Mouse (Mus musculus) frontal cortex, postnatal 36 days (tissue): Measurements from ENCODE around the gene Rad51c.
"Not testable (repeated sequence)": the region's sequence is repeated elsewhere in the genome, so short reads cannot be mapped to it uniquely, and the experiment has no call there.

Experiments
- DNase-seq, 2 experiments: peaks; one replicate each; pipeline ENCODE4 v3.0.0; 2022; ENCODE audit warnings: low spot score in 2 of 2

Gene Rad51c

DNA sequence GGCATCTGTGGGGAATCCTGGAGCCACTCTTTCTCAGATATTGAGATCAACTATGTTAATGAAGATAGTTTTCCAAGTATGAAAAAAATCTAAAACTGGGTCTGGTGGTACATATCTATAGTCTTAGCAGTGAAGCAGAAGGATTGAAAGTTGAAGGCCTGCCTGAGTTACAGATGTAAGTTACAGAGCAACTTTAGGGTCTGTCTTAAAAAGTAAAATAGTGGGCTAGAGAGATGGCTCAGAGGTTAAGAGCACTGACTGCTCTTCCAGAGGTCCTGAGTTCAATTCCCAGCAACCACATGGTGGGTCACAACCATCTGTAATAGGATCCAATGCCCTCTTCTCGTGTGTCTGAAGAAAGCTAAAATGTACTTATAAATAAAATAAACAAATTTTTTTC is 27.7 kb upstream of the Rad51c start:
- no peak for DNase-seq

DNA sequence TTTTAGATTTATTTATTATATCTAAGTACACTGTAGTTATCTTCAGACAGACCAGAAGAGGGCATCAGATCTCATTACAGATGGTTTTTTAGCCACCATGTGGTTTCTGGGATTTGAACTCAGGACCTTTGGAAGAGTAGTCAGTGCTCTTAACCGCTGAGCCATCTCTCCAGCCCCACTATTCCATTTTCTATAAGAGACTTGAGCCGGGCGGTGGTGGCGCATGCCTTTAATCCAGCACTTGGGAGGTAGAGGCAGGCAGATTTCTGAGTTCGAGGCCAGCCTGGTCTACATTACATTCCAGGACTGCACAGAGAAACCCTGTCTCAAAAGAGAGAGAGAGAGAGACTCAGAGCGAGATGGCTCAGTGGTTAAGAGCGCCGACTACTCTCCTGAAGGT is 27.1 kb upstream of the Rad51c start:
- DNase-seq: not testable (repeated sequence)

DNA sequence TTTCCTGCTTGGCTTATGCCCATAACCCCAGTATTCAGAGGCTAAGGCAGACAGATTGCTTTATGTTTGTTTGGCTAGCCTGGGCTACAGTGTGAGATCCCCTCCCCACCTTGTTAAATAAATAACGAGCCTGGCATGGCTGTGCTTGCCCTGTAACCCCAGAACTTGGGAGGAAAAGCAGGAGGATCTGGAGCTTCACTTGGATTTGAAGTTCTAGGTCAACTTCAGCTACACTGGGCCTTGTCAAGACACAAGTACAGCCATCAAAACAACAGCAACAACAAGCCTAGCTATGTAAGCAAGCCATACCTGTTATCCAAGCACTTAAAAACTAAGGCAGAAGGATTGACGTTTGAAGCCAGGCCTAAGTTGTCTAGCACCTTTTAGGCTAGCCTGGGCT is 25.6 kb upstream of the Rad51c start:
- DNase-seq: no peak

DNA sequence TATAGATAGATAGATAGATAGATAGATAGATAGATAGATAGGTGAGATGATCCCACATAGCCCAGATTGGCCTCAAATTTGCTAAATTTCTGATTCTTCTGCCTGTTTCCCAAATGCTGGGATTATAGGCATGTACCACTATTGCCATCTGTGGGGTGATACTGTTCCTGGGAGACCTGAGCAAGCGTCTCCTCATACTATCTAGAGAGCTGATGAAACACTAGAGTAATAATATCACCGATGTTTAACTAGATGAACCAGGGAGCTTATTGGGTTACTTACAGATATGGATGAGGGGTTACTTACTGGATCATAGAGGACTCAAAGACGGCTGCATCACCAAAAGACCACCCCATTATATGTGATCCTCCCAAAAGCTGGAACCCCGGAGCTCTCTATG is 24.6 kb upstream of the Rad51c start:
- no peak for DNase-seq

DNA sequence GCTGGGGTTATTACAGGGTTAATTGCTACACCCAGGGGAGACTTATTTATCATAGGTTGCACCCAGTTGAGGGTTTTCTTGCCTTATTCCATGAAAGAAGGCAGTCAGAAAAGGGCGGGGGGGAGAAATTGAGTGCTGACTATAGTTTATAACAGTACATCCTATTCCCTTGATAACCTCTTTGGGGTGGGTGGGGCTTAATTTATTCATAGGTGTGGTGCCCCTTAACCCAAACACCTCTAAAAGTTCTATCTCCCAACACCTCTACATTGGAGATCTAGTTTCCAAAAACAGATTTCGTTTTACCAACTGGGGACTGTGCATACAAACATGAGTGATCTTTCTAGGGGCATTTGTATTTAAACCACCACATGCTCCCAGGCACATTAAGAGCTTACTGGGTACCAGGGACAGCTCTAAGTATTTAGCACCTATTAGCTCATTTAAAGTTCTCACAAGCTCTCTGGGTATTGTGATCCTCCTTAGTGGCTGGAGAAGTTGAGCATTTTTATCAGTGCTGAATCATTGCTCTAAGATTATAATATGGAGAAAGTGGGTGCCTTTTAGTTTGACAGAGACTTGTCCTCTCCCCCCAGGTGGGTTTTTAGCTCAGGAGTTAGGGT is 23.4 kb upstream of the Rad51c start:
- no peak for DNase-seq

DNA sequence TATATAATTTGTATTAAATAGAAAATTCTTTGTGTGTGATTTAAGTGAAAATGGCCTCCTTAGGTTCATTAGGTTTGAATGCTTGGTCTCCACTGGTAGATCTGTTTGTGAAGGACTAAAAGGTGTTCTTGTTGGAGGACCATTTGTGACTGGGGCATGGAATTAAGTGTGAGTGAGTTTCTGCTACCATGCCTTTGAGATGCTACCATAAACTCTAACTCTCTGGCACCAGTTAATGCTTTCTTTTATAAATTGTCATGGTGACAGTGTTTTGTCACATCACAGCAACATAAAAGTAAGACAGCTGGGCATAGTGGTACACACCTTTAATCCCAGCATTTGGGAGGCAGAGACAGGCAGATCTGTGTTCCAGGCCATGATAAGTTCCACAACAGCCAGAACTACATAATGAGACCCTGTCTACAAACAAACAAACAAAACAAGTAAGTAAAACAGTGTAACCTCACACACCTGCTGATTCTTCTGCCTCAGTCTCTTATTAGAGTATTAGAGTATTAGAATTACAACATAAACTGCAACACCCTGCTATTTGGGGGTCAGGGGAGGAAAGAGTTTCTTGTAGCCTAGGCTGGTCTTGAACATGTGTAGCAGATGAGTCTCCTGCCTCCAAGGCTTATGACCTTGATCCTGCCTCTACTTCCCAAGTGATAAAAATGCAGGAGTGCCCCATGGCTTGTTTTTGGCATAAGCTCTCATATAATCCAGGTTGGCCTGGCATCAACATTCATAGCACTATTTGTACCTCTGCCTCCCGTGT is 22.7 kb upstream of the Rad51c start:
- no peak for DNase-seq

DNA sequence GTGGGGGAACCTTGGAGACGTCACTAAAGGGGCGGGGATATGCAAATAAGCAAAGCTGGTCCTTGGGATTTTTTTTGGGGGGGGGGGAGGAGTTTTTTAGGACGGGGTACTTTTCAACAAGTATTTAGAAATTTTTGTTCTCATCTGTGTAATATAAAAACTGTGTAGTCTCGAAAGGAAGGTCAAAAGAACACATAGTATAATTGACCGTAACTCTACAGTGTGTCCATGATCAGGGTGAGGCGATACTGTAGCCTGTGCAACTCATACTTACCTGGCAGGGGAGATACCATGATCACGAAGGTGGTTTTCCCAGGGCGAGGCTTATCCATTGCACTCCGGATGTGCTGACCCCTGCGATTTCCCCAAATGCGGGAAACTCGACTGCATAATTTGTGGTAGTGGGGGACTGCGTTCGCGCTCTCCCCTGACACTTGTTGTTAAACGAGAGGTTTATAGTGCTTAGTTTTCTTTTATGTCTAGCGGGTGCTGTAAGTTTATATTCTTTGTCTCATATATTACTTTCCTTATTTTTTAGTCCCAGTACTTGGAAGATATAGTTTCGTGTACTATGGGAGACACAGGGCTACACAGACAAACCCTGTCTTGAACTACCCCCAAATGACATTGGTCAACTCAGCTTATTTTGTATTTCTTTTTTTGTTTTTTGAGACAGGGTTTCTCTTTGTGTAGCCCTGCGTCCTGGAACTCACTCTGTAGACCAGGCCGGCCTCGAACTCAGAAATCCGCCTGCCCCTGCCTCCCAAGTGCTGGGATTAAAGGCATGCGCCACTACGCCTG is 21.9 kb upstream of the Rad51c start:
- peak; percentile 77 to 87 for DNase-seq

DNA sequence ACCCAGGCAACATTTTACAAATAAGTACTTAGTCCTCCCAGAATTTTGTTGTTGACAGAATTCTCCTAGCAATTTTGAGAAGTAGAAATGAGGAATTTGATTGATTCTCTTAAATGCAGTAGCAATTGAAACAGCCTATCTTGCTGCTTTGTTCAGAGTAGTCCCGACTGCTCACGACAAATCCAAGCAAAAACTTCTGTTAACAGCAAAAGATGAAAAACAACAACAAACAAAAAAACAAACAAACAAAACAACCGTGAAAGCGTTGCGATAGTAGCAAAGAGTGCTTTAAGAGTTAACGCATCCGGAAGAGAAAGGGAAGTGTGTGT is 21.3 kb upstream of the Rad51c start:
- no peak for DNase-seq

DNA sequence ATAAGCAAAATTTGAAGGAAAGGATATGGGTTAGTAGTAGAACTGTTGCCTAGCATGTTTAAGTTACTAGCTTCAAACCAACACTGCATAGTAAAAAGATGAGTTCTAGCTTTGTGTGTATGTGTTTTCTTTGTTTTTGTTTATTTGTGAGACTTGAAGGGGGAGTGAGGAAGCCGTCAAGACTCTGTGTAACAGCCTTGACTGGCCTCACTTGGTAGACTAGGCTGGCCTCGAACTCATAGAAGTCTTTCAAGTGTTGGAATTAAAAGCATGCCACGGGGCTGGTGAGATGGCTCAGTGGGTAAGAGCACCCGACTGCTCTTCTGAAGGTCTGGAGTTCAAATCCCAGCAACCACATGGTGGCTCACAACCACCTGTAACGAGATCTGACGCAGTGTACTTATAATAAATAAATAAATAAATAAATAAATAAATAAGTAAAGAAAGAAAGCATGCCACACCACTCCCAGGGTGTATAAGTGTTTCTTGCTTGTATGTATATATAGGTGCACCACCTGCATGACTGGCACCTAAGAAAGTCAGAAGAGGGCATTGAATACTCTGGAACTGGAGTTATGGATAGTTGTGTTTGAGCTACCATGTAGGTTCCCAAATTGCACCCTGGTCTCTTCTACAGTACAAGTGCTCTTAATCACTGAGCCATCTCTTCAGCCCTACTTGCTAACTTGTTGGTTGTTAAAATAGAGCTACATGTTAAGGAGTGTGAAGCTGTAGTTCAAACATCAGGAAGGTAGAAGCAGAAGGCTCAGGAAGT is 19.0 kb upstream of the Rad51c start:
- no peak for DNase-seq

DNA sequence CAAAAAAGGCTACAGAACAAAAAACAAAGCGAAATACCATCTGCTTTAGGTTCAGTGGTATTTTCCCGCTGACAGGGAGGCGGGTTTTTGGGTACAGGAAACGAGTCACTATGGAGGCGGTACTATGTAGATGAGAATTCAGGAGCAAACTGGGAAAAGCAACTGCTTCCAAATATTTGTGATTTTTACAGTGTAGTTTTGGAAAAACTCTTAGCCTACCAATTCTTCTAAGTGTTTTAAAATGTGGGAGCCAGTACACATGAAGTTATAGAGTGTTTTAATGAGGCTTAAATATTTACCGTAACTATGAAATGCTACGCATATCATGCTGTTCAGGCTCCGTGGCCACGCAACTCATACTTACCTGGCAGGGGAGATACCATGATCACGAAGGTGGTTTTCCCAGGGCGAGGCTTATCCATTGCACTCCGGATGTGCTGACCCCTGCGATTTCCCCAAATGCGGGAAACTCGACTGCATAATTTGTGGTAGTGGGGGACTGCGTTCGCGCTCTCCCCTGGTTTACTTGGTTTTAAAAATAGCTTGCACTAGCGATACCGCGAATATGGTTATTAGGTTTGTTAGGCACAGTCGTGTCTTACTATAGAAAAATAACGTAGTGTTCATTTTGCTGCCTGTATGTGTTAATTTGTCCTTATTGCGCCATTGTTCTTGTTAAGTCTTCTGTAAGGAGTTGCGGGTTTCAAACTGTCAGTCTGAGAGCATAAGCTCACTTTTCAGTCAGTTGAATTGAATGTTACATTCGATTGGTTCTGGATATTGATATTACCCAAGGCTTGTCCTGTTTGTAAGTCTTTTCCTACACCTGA is 18.0 kb upstream of the Rad51c start:
- peak; percentile 88 to 94 for DNase-seq

DNA sequence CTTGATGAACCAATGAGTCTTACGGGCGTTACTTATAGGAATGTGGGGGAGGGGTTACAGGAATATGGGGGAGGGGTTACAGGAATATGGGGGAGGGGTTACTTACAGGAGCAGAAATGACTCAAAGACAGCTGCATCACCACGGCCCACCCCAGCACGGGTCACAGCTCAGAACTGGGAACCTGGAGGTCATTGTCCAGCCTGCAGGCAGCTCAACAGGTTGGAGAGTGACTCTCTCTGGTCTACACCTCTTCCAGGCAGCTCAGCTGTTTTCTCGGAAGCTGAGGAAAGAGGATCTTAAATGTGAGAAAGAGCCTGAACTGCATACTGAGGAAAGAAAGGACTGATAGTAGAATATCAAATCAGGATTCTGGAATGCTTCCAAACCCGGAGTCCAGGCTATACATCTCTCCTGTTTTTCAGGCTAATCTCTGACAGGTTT is 17.0 kb upstream of the Rad51c start:
- no peak for DNase-seq

DNA sequence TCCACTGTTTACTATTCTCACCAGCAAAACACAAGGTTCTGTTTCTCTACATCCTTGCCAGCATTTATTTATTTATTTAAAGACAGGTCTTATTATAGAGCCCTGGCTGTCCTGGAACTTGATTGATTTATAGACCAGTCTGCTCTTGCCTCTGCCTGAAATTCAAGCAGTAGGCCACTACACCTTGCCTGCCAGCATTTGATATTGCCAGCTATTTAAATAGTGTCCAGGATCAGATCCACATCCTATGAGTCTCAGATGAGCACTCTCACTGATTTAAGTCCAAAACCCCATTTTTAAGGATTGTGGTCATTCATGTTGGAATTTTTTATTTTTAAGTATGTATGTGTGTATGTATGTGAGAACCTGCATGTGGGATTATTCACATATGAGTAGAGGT is 16.1 kb upstream of the Rad51c start:
- DNase-seq: no peak

DNA sequence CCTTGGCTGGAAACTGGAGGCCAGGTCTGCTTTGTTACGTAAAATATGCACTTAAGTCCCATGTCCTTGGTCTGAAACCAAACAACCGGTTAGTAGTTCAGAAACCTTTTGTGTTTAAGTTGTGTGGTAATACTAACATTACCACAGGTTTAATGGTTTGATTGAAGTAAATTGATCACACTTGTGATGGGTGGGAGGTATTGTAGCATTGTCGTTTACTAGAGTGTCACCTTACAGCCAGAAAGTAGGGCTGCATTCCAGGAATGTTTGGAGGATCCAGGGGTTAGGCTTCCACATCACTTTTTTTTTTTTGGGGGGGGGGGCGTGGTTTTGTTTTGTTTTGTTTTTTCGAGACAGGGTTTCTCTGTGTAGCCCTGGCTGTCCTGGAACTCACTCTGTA is 11.4 kb upstream of the Rad51c start:
- DNase-seq: no peak

DNA sequence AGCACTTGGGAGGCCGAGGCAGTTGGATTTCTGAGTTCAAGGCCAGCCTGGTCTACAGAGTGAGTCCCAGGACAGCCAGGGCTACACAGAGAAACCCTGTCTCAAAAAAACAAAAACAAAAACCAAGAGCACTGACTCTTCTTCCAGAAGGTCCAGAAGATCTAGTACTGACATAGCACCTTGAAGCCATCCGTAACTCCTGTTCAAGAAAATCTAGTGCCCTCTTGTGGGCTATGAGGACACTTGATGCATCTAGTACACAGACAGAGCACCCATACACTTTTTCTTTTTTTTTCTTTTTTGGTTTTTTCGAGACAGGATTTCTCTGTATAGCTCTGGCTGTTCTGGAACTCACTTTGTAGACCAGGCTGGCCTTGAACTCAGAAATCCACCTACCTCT is 8.7 kb upstream of the Rad51c start:
- DNase-seq: not testable (repeated sequence)

DNA sequence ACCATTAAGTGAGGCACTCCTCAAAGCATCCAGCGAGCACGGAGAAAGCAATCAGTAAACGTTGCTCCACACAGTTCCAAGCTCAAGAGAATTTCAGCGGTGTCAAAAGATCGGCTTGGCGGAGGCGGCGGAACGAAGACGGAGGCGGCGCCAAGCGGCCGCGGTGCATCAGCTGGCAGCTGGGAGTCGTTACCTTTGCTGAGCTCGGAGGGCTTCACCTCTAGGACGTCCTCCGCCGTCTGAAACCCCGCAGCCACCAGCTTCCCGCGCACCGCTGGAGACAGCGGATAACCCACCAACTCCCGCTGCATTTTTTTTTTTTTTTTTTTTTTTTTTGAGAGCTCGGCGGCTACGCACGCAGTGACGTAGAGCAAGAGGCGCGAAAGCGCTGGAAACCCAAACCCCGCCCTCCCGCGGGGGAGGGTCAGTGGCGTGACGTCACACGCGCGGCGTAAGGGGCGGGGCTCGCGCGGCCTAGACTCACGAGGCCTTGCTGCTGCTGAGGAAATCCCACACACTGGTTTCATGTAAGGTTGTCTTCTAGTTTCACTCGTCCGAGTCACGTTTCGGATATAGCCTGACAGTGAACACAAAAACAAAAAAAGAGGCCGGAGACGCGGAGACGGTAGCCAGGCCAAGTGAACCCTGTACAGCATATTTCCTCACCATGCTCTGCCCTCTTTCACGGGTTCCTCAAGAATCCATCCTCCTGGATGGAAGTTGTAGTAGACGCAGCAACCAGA is 472 bp downstream of the Rad51c start:
- DNase-seq: peak; percentile 94 to 97

DNA sequence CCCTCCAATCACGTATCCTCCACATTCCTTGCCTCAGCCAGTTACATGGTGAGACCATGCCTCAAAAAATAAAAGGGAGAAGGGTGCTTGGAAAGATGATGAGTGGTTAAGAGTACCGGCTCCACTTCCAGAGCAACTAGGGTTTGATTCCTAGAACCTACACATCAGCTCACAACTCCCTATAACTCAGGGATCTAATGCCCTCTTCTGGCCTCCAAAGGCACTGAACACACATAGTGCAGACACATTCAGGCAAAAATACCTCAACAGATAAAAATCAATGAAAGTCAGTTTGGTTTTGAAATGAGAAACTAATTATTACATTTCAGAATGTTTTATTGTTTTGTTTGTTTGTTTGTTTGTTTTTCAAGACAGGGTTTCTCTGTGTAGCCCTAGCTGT is 6.4 kb downstream of the Rad51c start:
- no peak for DNase-seq

DNA sequence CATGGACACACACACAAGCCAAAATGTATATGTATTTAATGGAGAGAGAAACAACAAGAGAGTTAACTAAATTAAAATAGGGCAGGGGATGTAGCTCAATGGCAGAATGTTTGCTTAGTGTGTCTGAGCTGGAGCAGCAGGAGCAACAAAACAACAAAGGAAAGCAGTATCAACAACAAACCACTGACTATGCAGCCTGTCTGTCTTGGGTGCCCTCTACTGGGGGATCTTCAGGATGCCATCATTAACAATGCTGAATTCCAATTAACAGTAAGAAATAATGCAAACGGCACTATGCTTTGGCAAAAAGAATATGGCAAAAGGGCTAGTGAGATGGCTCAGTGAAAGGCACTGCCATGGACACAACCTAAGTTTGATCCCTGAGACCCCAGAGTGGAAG is 10.9 kb downstream of the Rad51c start:
- DNase-seq: peak; percentile 44 to 60

DNA sequence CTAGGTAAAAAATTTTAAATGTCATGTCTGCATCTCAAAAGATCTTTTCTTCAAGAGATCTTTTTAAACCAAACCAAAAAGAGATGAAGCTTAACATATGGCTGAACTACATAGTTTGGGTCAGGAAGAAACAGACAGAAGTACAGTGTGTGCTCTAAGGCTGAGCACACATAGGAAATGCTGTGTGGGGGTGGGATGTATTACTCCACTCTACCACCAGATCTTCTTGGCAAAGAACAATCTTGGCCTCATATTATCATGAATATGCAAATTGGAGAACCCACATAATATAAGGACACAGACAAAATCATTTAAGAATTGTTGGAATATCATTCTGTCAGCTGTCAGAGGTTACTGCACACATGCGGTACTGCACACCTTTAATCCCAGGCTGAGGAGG is 19.1 kb downstream of the Rad51c start:
- DNase-seq: peak; percentile 12 to 26

DNA sequence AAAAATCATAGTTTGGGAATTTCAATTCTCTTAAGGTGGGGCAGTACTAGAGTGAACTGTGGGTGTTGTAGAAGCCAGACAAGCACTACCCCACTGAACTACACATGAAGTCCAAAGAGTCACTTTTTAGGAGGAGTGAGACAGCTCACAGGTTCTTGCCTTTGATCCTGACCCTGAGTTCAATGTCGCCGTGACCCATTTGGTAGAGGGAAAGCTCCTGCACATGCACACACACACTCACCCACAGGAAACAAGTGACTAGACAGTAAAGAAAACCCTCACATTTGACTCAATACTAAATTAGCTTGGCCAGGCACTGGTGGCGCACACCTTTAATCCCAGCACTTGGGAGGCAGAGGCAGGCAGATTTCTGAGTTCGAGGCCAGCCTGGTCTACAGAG is 20.2 kb downstream of the Rad51c start:
- no peak for DNase-seq

DNA sequence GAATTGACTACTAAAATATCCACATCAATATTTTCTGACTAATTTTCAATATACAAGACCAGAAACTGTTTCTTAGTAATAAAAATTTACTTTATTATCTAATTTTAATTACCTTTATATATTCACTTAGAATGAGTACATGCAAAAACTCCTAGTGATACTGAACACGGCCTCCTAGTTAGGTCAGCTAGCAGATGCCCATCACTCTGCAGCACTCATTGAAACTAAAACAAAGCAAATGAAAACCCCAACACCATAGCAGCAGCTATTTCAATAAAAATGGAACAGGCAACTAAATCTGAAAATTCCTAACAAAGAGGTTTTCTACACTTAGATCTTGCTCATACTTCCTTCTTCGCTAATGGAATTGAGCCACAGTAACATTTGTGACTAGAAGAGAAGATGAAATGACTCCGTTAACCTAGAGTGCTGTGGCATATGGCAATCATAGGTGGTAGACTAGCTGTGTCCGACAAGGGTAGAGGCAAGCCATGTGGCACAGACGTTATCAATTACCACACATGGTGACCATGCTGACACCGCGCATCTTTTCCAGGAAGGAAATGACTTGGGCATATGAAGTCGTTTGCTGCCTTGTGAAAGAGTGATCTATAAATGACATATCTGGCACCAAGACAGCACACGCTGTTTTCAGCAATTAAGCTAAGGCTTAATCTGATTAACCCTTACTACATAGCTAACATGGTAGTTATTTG is 36.7 kb downstream of the Rad51c start:
- DNase-seq: no peak
